Mouse (Mus musculus) adrenal gland, adult 2 months (tissue): ENCODE measurements around the gene Dhrs11. TPM values are rescaled to one million over a fixed set of nuclear protein-coding genes. Genes with fewer than 3 reads are reported as not detected.

Experiments used
- DNase-seq: peaks from one replicate; pipeline ENCODE4 v3.0.0; 2021
- polyA plus RNA-seq: library from polyadenylated mRNA; depleted of rRNA; stranded (reverse); fragments of >200 nt; gene quantifications from 2 replicates; pipeline ENCODE4 v1.2.3, GENCODE M21; 2012
- total RNA-seq, 2 experiments: library from RNA; stranded (reverse); gene quantifications; 2 replicates each; pipeline ENCODE4 v1.2.3; 2021

Dhrs11 gene
- total and polyA plus RNA-seq, 3 experiments = 41.6 to 97.1 (median 42.4) TPM

GRCm38 (mm10) chr11:84823484-84823897, 5.3 kb downstream of the Dhrs11 start:
- no peak for DNase-seq

GRCm38 (mm10) chr11:84822487-84822886, 6.3 kb downstream of the Dhrs11 start:
- DNase-seq = no peak

GRCm38 (mm10) chr11:84821131-84821770, 7.5 kb downstream of the Dhrs11 start:
- no peak for DNase-seq

- peak; percentile 98 for DNase-seq
Observed at GRCm38 (mm10) chr11:84818961-84819692, 9.7 kb downstream of the Dhrs11 start, which contains the start of gene Mrm1. TSS of gene Mrm1 (minus strand) at chr11:84819515.

- DNase-seq = peak; percentile 91
Observed at GRCm38 (mm10) chr11:84818085-84818960, 10.5 kb downstream of the Dhrs11 start.

GRCm38 (mm10) chr11:84817362-84817761, 11.4 kb downstream of the Dhrs11 start:
- DNase-seq = no peak

- peak; percentile 65 for DNase-seq
Observed at GRCm38 (mm10) chr11:84813724-84814510, 14.9 kb downstream of the Dhrs11 start.

- peak; percentile 52 for DNase-seq
Observed at GRCm38 (mm10) chr11:84804373-84804772, 24.4 kb downstream of the Dhrs11 start.

GRCm38 (mm10) chr11:84797627-84798353, 31.0 kb downstream of the Dhrs11 start:
- DNase-seq = peak; percentile 51

- DNase-seq = no peak
Observed at GRCm38 (mm10) chr11:84797026-84797425, 31.8 kb downstream of the Dhrs11 start.

- peak; percentile 60 for DNase-seq
Observed at GRCm38 (mm10) chr11:84794496-84795113, 34.2 kb downstream of the Dhrs11 start.

- DNase-seq = no peak
Observed at GRCm38 (mm10) chr11:84793545-84793944, 35.2 kb downstream of the Dhrs11 start.

- DNase-seq = no peak
Observed at GRCm38 (mm10) chr11:84790383-84790782, 38.4 kb downstream of the Dhrs11 start.

- no peak for DNase-seq
Observed at GRCm38 (mm10) chr11:84780143-84780870, 48.5 kb downstream of the Dhrs11 start.

- no peak for DNase-seq
Observed at GRCm38 (mm10) chr11:84775560-84775959, 53.2 kb downstream of the Dhrs11 start.

GRCm38 (mm10) chr11:84774870-84775514, 53.8 kb downstream of the Dhrs11 start:
- no peak for DNase-seq
